Mouse (Mus musculus) testis, adult 2 months (tissue): ENCODE measurements at regions not wholly inside any gene's neighbourhood (a gene's known extent, or its start where the extent isn't known, plus 50 kb on each side); places are given as distances from the start of the nearest gene placed in this dataset.

ENCODE experiments used
- CTCF ChIP-seq: fragments of 200-500 bp; IDR thresholded peaks from 2 replicates; pipeline ENCODE4 v1.5.1; 2012; ENCODE audit warnings: low read depth, mild to moderate bottlenecking, inconsistent platforms, low read length, moderate library complexity; ENCODE audit not compliant: control insufficient read depth, insufficient read depth, insufficient replicate concordance
- POLR2A ChIP-seq: fragments of 200-500 bp; IDR thresholded peaks from 2 replicates; pipeline ENCODE4 v1.6.1; 2012; ENCODE audit warnings: low read depth, mild to moderate bottlenecking, inconsistent platforms, low read length, moderate library complexity; ENCODE audit not compliant: control insufficient read depth

DNA sequence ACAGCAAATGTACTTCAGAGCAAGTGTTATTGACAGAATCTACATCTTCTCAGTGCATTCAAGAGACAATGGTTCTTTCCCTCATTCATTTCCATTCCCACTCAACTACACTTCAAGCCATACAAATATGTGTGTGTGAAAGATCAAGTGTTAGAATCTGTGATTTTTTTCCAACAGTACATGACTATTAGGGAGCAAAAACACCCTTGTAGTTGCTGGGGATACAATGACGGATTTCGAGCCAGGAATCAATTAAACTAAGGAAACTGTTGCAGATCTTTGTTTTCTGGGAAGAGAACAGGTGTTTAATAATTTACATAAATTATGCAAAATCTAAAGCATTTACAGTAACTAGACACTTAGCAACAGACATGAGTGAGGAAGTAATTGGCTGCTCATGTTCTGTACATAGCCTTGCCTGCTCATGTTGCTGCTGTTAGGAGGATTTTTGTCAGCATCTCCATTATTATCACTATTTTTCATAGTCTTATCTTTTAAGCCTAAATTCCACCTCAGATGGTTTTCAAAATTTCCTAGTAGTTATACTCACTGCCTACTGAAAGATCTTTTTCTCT is 777.6 kb upstream of the Adgrl2 start:
- TF ChIP-seq CTCF (no peak), POLR2A (no peak)
